Mouse (Mus musculus): ENCODE data around the gene Dao. TPM values are rescaled to one million over a fixed set of nuclear protein-coding genes. Genes with fewer than 3 reads are reported as not detected.
A peak's percentile ranks its signal among the peaks of the same experiment; 100 is the strongest.

The Dao gene
- polyA plus RNA-seq, 1 experiment from 2014 or later = not detected

GRCm38 (mm10) chr5:114007753-114008453 lies 4.4 kb downstream of the Dao start:
- Histone ChIP-seq H3K4me3 (no peak overlapping the region), H3K36me3 (no peaks in the 10 kb centered on the region), H3K27ac (replicated peaks) (0 out of 2 replicates have a peak overlapping the region, but pooled peaks have one; percentile 28), H3K27me3 (ENCODE audit: low read depth, poor library complexity, severe bottlenecking) (no peaks in the 10 kb centered on the region), H3K9me3 (replicated peaks) (no peaks in the 10 kb centered on the region), H3K4me1 (peaks cover 6% of the 10 kb centered on the region; the same call in 1 of the 2 replicates)
- 81% methylated on average over 12 of the region's 12 CpGs for WGBS
- DNase-seq (ENCODE audit: low spot score) = no peak

GRCm38 (mm10) chr5:114009049-114009448 lies 5.5 kb downstream of the Dao start:
- H3K27ac ChIP-seq (replicated peaks) = no peak overlapping the region
- H3K4me3 ChIP-seq = no peak overlapping the region
- H3K27me3 ChIP-seq (ENCODE audit: low read depth, poor library complexity, severe bottlenecking) = no peaks in the 10 kb centered on the region
- H3K36me3 ChIP-seq = no peaks in the 10 kb centered on the region
- H3K9me3 ChIP-seq (replicated peaks) = no peaks in the 10 kb centered on the region
- no peaks in the 10 kb centered on the region for H3K4me1 ChIP-seq
- WGBS = 81% methylated on average over 4 of the region's 4 CpGs
- no peak for DNase-seq (ENCODE audit: low spot score)

GRCm38 (mm10) chr5:114015121-114015520 lies 11.6 kb downstream of the Dao start:
- Histone ChIP-seq H3K27ac (replicated peaks) (no peak overlapping the region), H3K4me1 (no peaks in the 10 kb centered on the region; the same call in 1 of the 2 replicates), H3K9me3 (replicated peaks) (no peaks in the 10 kb centered on the region), H3K27me3 (ENCODE audit: low read depth, poor library complexity, severe bottlenecking) (no peaks in the 10 kb centered on the region), H3K36me3 (no peaks in the 10 kb centered on the region), H3K4me3 (no peak overlapping the region)
- DNase-seq (ENCODE audit: low spot score) = no peak
- WGBS = 70% methylated on average over 7 of the region's 7 CpGs

- H3K36me3 ChIP-seq = no peaks in the 10 kb centered on the region
- 67% methylated on average over 6 of the region's 6 CpGs for WGBS
- H3K9me3 ChIP-seq (replicated peaks) = no peaks in the 10 kb centered on the region
- peaks cover 10% of the 10 kb centered on the region for H3K4me1 ChIP-seq
- no peak overlapping the region for H3K27ac ChIP-seq (replicated peaks)
- no peak for DNase-seq (ENCODE audit: low spot score)
- H3K27me3 ChIP-seq (ENCODE audit: low read depth, poor library complexity, severe bottlenecking) = no peaks in the 10 kb centered on the region
- H3K4me3 ChIP-seq = no peak overlapping the region
Observed at GRCm38 (mm10) chr5:114024390-114024789, 20.9 kb downstream of the Dao start.

- Histone ChIP-seq H3K9me3 (replicated peaks) (no peaks in the 10 kb centered on the region), H3K4me3 (no peak overlapping the region), H3K36me3 (no peaks in the 10 kb centered on the region), H3K4me1 (peaks cover 15% of the 10 kb centered on the region), H3K27ac (replicated peaks) (no peak overlapping the region), H3K27me3 (ENCODE audit: low read depth, poor library complexity, severe bottlenecking) (no peaks in the 10 kb centered on the region)
- peak; percentile 28 for DNase-seq (ENCODE audit: low spot score)
- WGBS = 9% methylated on average over 10 of the region's 10 CpGs
Observed at GRCm38 (mm10) chr5:114024885-114025284, 21.4 kb downstream of the Dao start.

GRCm38 (mm10) chr5:114027217-114027944 lies 23.9 kb downstream of the Dao start:
- 90% methylated on average over 12 of the region's 12 CpGs for WGBS
- Histone ChIP-seq H3K4me3 (no peak overlapping the region), H3K36me3 (no peaks in the 10 kb centered on the region), H3K27me3 (ENCODE audit: low read depth, poor library complexity, severe bottlenecking) (no peaks in the 10 kb centered on the region), H3K4me1 (peaks cover 23% of the 10 kb centered on the region), H3K9me3 (replicated peaks) (0 out of 2 replicates have a peak, but pooled peaks cover 4% of the 10 kb centered on the region), H3K27ac (replicated peaks) (no peak overlapping the region)
- no peak for DNase-seq (ENCODE audit: low spot score)

- 88% methylated on average over 12 of the region's 12 CpGs for WGBS
Observed at GRCm38 (mm10) chr5:114028111-114028510, 24.6 kb downstream of the Dao start.

GRCm38 (mm10) chr5:114030652-114031051 lies 27.1 kb downstream of the Dao start:
- H3K4me3 ChIP-seq = no peak overlapping the region
- peaks cover 26% of the 10 kb centered on the region for H3K4me1 ChIP-seq
- 91% methylated on average over 12 of the region's 12 CpGs for WGBS
- DNase-seq (ENCODE audit: low spot score) = no peak
- H3K9me3 ChIP-seq (replicated peaks) = 0 out of 2 replicates have a peak, but pooled peaks cover 4% of the 10 kb centered on the region
- no peaks in the 10 kb centered on the region for H3K27me3 ChIP-seq (ENCODE audit: low read depth, poor library complexity, severe bottlenecking)
- H3K36me3 ChIP-seq = 0 out of 2 replicates have a peak, but pooled peaks cover 2% of the 10 kb centered on the region
- H3K27ac ChIP-seq (replicated peaks) = no peak overlapping the region; the same call in 1 of the 2 replicates

More at GRCm38 (mm10) chr5:114028111-114028510, 24.6 kb downstream of the Dao start:
- no peak for DNase-seq (ENCODE audit: low spot score)
- 0 out of 2 replicates have a peak, but pooled peaks cover 4% of the 10 kb centered on the region for H3K9me3 ChIP-seq (replicated peaks)
- H3K4me1 ChIP-seq = peaks cover 23% of the 10 kb centered on the region
- H3K27ac ChIP-seq (replicated peaks) = no peak overlapping the region; the same call in 1 of the 2 replicates
- no peaks in the 10 kb centered on the region for H3K36me3 ChIP-seq
- no peaks in the 10 kb centered on the region for H3K27me3 ChIP-seq (ENCODE audit: low read depth, poor library complexity, severe bottlenecking)
- H3K4me3 ChIP-seq = no peak overlapping the region

GRCm38 (mm10) chr5:114032161-114032763 lies 28.8 kb downstream of the Dao start:
- 0 out of 2 replicates have a peak, but pooled peaks cover 4% of the 10 kb centered on the region for H3K9me3 ChIP-seq (replicated peaks)
- 81% methylated on average over 3 of the region's 3 CpGs for WGBS
- no peaks in the 10 kb centered on the region for H3K27me3 ChIP-seq (ENCODE audit: low read depth, poor library complexity, severe bottlenecking)
- H3K36me3 ChIP-seq = 0 out of 2 replicates have a peak, but pooled peaks cover 2% of the 10 kb centered on the region
- DNase-seq (ENCODE audit: low spot score) = no peak
- H3K4me1 ChIP-seq = peaks cover 33% of the 10 kb centered on the region
- no peak overlapping the region for H3K27ac ChIP-seq (replicated peaks)
- H3K4me3 ChIP-seq = no peak overlapping the region

GRCm38 (mm10) chr5:114034393-114034792 lies 30.9 kb downstream of the Dao start:
- peaks cover 31% of the 10 kb centered on the region for H3K4me1 ChIP-seq
- H3K9me3 ChIP-seq (replicated peaks) = 0 out of 2 replicates have a peak, but pooled peaks cover 4% of the 10 kb centered on the region
- 0 out of 2 replicates have a peak overlapping the region, but pooled peaks have one; percentile 3 for H3K27ac ChIP-seq (replicated peaks)
- no peak for DNase-seq (ENCODE audit: low spot score)
- WGBS = 83% methylated on average over 7 of the region's 7 CpGs
- H3K27me3 ChIP-seq (ENCODE audit: low read depth, poor library complexity, severe bottlenecking) = no peaks in the 10 kb centered on the region
- no peak overlapping the region for H3K4me3 ChIP-seq
- 0 out of 2 replicates have a peak, but pooled peaks cover 2% of the 10 kb centered on the region for H3K36me3 ChIP-seq

- Histone ChIP-seq H3K27ac (replicated peaks) (no peak overlapping the region), H3K9me3 (replicated peaks) (0 out of 2 replicates have a peak, but pooled peaks cover 4% of the 10 kb centered on the region), H3K4me1 (peaks cover 24% of the 10 kb centered on the region), H3K4me3 (no peak overlapping the region), H3K27me3 (ENCODE audit: low read depth, poor library complexity, severe bottlenecking) (no peaks in the 10 kb centered on the region), H3K36me3 (0 out of 2 replicates have a peak, but pooled peaks cover 2% of the 10 kb centered on the region)
- WGBS = 50% methylated on average over 10 of the region's 10 CpGs
- no peak for DNase-seq (ENCODE audit: low spot score)
Observed at GRCm38 (mm10) chr5:114035111-114035510, 31.6 kb downstream of the Dao start.

GRCm38 (mm10) chr5:114040508-114040907 lies 37.0 kb downstream of the Dao start:
- Histone ChIP-seq H3K27me3 (ENCODE audit: low read depth, poor library complexity, severe bottlenecking) (peaks cover 14% of the 10 kb centered on the region; the same call in 1 of the 2 replicates), H3K36me3 (no peaks in the 10 kb centered on the region), H3K4me1 (peaks cover 23% of the 10 kb centered on the region), H3K9me3 (replicated peaks) (no peaks in the 10 kb centered on the region), H3K4me3 (no peak overlapping the region), H3K27ac (replicated peaks) (no peak overlapping the region)
- 34% methylated on average over 8 of the region's 8 CpGs for WGBS
- no peak for DNase-seq (ENCODE audit: low spot score)
